Mouse (Mus musculus): Measurements from ENCODE around the gene Six5.
"Not testable (repeated sequence)": the region's sequence is repeated elsewhere in the genome, so short reads cannot be mapped to it uniquely, and the experiment has no call there.

Gene Six5

DNA sequence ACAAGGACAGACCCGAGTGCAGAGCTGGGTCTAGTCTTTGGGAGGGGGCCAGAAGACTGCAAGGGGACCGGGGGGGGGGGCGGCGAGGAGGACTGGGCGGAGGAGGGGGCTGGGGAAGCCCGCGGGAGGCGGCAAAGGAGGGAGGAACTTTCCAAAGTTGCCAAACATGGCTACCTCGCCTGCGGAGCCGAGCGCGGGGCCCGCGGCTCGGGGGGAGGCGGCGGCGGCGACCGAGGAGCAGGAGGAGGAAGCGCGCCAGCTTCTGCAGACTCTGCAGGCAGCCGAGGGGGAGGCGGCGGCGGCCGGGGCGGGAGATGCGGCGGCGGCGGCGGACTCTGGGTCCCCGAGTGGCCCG lies at the start of gene Six5:
Gene Six5, plus strand, starts transcription at position 124 of the 355 bp plus-strand sequence.
- DNase-seq (ENCODE audit: low read depth in 1 of 2, low spot score in 2 of 2) = no peak

DNA sequence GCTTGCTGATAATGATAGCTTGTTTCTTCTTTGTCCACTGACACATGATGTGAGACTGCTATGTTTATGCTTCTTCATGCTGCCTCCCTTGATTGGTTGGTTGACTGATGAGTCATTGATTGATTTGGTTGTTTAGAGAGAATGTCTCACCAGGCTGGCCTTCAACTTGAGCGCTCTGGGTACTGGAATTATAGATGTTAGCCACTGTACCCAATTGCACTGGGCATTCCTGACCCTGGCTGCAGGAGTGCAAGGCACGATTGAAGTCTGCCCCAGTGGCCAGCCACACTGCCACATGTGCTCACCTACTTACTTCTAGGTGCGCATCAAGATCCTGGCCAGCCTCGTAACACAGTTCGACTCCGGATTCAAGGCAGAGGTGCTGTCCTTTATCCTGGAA lies 49.8 kb upstream of the Six5 start:
- no peak for DNase-seq (ENCODE audit: low read depth in 1 of 2, low spot score in 2 of 2)

DNA sequence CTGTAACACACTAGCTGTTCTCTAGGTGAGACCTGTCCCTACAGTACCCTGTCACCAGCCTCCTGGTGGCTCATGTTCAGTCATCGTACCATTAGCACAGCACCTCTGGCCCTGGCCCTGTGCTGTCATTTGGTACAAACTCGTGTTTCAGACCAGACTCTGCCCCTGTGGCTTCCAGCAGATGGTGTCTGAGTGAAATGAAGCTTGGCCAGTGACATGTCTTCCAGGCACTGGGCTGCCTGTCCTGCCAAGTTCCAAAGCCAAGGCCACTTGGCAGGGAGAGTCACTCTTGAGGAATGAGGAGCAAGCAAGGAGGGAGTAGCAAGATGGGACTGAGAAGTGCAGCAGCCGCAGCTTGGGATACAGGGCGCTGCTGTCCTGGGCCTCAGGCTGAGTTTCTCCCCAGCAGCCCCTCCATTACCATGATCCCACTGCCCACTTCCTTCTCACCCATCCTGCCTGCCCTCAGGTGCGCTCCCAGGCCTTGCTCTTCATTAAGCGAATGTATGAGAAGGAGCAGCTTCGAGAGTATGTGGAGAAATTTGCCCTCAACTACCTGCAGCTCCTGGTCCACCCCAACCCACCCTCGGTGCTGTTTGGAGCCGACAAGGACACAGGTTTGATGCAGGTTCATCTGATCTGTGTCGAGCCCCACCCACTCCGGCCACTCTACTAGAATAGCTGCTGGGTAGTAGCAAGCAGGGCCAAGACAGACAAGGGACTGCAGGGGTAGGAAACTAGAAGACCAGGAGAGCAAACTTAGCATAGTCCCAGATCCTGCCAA lies 47.9 kb upstream of the Six5 start:
- no peak for DNase-seq (ENCODE audit: low read depth in 1 of 2, low spot score in 2 of 2)

DNA sequence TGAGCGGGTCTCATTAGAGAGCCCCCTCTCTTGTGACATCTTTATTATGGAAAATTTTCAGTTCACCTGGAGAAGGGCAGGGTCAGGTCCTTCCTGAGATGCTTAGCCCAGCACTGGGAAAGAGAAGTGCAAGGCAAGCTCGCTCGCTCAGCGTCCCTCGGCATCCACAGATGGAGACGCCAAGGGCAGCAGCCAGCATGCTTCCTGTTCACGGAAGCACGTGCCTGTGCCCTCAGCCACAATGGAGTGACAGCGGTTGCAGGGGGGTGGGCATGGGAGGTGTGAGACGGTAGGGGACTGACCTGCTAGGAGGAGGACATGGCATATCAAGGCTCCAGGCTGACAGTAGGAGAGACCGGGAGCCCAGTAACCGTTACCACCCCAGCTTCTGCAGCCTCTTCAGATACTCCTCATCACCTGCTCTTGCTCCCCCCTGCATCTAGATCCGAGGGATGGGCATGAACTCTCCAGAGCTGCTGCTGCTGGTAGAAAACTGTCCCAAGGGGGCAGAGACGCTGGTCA lies 46.3 kb upstream of the Six5 start:
- DNase-seq (ENCODE audit: low read depth in 1 of 2, low spot score in 2 of 2) = no peak

DNA sequence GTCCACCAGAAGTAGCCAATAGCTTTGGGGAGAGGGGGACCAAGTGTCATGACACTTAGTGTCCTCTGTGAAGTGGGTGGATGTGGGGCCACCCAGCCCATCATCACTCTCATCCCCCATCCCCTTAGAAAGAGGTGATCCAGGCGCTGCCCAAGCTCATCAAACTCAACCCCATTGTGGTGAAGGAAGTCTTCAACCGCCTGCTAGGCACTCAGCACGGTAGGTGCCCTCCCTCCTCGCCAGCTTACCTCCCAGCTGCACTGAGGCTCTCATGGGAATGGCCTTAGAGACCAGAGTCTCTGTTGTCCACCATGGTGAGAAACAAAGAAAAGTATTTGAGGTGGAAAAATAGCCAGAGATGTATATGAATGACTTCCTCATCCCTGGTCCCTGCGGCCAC lies 45.1 kb upstream of the Six5 start:
- no peak for DNase-seq (ENCODE audit: low read depth in 1 of 2, low spot score in 2 of 2)

DNA sequence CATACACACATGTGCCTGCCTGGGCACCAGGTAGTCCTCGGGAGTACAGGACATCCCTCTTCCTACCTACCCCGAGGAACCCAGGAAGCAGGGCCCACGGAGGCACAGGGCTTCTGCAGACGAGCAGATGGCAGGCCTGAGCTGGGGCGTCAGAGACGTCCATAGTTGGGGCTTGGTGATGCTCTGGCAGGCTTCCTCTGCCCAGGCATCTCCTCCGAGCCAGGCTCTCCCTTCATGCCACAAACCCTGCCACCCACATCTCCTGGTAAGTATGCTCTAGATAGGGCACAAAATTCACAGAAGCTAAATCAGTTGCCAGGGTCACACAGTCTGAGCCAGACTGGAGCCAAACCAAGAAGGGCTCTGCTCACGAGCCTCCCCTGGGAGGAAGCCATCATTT lies 44.2 kb upstream of the Six5 start:
- no peak for DNase-seq (ENCODE audit: low read depth in 1 of 2, low spot score in 2 of 2)

DNA sequence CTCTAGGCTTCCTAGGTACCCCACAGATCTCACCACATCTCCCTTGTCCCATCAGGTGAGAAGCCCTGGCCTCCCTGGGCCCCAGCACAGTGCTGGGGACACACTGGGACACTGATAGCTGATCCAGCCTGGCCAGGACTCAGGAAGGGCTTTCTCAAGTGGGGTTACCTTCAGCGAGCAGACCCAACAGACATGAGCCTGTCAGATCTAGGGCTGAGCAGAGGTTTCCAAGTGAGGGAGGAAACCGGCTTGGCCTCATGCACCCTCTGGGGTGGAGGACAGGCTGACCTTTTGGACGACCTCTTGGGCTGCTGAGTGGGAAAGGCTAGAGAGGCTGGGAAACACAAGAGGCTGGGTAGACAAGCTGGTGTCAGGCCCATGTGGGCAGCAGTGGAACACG lies 43.2 kb upstream of the Six5 start:
- DNase-seq (ENCODE audit: low read depth in 1 of 2, low spot score in 2 of 2) = no peak

DNA sequence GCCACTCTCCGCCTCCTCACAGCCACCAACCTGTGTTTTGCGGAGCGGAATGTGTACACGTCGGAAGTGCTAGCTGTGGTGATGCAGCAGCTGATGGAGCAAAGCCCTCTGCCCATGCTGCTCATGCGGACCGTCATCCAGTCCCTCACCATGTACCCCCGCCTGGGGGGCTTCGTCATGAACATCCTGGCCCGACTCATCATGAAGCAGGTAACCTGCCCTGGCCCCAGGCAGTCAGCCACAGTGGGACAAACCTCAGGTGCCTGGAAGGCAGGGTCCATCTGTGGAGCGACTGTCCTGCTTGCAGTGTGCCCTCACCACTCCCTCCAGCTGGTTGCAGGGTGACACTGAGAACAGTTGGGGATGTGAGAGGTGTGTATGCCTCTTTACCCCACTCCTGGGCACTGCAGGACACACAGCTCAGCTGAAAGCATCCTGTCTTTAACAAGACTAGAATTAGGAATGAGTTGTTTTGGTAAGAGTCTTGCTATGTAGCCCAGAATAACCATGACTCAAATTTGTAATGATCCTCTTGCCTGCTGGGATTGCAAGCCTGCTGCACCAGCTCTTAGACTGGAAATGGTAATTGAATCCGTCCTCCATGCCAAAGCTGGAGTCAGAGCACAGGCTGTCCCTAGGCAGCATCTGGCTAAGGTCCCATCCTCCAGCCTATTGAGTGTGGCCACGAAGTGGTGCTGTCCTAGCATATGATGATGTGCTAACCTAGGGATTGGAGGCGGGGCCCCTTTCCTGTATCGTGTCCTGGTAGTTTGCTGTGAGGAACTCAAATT lies 41.9 kb upstream of the Six5 start:
- DNase-seq (ENCODE audit: low read depth in 1 of 2, low spot score in 2 of 2) = no peak

DNA sequence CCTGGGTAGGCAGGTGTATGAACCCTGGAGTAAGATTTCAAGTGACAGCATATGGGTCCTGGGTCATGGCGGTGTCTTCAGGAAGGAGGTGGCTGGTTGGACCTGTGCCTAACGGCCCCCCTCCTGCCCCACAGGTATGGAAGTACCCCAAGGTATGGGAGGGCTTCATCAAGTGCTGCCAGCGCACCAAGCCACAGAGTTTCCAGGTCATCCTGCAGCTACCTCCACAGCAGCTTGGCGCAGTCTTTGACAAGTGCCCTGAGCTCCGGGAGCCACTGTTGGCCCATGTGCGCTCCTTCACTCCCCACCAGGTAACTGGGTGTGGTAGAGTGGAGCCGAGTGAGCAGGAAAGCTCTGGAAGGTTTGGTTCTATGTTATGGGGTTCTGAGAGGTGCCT lies 41.3 kb upstream of the Six5 start:
- no peak for DNase-seq (ENCODE audit: low read depth in 1 of 2, low spot score in 2 of 2)

DNA sequence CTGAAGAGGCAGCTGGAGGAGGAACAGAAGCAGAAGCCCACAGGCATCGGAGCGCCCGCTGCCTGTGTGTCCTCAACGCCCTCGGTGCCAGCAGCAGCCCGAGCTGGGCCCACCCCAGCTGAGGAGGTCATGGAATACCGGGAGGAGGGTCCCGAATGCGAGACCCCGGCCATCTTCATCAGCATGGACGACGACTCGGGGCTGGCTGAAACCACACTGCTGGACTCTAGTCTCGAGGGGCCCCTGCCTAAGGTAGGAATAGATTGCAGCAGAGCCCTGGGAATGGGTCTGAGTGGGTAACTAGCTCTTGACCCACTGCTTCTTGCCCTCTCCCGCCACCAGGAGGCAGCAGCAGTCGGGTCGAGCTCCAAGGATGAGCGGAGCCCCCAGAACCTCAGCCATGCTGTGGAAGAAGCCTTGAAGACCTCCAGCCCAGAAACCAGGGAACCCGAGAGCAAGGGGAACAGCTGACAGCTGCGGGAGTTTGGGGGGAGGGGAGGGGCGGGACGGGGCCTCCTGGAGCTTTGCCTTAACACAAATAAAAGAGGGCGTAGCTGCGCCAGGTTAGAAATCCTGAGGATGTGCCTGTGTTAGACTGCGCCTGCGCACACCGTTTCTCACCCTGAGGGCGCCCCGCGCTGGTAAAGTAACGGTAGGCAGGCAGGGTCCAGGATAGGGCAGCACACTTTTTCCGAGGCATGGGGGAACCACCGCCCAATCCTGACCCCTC lies 40.2 kb upstream of the Six5 start, which contains the start of gene Rsph6a:
Gene Rsph6a, plus strand, starts transcription at position 644 of the 730 bp plus-strand sequence.
- no peak for DNase-seq (ENCODE audit: low read depth in 1 of 2, low spot score in 2 of 2)

DNA sequence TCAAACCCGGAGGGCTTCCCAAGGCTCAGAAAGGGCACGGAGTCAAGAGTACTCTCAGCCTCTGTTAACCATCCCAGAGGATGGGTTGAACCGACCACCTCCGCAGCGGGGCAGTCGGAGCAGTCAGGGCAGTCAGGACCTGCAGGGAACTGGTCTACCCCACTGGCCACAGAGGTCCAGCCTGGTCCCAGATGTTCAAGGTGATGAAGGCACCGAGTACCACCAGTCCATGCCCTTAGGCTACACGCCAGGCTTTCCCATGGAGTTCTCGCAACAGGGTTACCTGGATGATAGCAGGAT lies 39.7 kb upstream of the Six5 start:
- DNase-seq (ENCODE audit: low read depth in 1 of 2, low spot score in 2 of 2) = no peak

DNA sequence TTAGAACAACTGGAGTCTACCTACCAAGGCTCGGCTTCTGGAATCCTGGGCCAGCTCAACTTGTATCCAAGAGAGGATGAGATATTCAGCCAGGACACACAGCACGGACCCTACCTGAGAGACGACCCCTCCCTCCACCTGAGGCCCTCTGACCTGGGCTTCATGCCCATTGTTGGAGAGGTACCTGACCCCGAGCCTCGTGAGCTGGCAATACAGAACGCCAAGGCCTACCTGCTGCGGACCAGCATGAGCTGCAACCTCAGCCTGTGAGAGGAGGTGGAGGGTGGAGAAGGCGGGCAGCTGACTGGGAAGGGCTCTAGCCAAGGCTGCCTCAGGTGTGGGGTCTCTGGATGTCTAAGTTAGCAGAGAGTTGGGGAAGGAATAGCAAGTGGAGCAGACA lies 39.3 kb upstream of the Six5 start:
- no peak for DNase-seq (ENCODE audit: low read depth in 1 of 2, low spot score in 2 of 2)

DNA sequence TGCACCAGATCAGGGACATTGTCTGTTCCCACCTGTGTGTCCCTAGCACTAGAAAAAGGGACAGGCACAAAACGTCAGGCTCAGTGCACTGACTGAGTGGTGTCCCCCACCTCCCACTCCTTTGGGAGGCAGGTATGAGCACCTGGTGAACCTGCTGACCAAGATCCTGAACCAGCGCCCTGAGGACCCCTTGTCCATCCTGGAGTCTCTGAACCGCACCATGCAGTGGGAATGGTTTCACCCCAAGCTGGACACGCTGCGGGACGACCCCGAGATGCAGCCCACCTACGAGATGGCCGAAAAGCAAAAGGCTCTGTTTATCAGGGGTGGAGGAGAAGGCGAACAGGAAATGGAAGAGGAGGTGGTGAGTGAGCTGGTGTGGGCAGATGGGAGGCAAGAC lies 37.0 kb upstream of the Six5 start:
- no peak for DNase-seq (ENCODE audit: low read depth in 1 of 2, low spot score in 2 of 2)

DNA sequence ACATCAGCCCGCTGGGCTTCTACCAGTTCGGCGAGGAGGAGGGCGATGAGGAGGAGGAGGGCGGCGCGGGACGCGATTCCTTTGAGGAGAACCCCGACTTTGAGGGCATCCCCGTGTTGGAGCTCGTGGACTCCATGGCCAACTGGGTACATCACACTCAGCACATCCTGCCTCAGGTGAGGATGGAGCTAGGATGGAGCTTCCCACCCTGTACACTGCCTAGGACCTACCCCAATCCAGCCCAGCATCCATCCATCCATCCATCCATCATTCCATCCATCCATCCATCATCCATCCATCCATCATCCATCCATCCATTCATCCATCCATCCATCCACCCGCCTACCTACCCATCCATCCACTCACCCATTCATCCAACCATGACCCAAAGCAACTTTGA lies 28.5 kb upstream of the Six5 start:
- DNase-seq (ENCODE audit: low read depth in 1 of 2, low spot score in 2 of 2) = no peak

DNA sequence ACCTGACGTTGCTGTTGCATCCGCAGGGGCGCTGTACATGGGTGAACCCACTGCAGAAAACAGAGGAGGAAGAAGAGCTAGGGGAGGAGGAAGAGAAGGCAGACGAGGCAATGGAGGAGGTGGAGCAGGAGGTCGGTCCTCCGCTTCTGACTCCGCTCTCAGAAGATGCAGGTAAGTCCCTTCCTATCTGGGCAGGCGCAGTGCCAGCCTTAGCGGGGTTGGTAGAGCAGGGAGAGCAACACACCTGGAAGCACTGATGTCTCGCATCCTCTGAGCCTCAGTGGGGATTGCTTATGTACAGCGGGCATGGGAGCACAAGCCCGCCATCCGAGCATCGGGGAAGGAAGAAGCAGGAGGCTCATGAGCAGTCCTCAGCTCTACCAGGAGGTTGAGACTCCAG lies 27.3 kb upstream of the Six5 start:
- DNase-seq (ENCODE audit: low read depth in 1 of 2, low spot score in 2 of 2) = no peak

DNA sequence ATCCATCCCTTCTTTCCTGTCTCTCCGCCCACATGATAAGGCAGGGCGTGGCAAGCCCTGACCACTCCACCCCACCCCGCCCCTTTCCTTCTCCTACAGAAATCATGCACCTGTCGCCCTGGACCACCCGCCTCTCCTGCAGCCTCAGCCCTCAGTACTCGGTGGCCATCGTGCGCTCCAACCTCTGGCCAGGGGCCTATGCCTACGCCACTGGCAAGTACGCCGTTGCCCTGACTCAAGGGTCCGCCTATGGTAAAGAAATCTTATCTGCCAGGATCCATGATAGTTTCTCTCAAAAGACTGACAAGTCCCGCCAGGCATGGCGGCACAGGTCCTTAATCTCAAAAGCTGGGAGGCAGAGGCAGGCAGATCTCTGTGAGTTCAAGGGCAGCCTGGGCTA lies 26.5 kb upstream of the Six5 start:
- no peak for DNase-seq (ENCODE audit: low read depth in 1 of 2, low spot score in 2 of 2)

DNA sequence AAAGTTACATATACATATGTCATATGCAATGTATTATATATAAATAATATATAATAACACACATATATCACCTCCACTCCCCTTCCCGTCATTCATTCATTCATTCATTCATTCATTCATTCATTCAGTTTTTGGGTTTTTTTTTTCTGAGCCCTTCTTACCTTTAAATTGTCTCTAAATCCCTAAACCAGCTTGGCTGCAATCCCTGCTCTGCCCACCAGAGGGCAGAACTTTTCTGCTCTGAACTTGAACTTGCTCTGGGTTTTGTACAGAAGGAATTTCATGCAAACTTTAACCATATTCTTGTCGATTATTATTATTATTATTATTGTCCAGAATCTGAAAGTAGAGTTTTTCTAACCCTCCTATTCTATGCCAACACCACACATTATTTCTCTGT lies 25.7 kb upstream of the Six5 start:
- DNase-seq (ENCODE audit: low read depth in 1 of 2, low spot score in 2 of 2) = peak in 1 of 2 experiments; percentile 67

DNA sequence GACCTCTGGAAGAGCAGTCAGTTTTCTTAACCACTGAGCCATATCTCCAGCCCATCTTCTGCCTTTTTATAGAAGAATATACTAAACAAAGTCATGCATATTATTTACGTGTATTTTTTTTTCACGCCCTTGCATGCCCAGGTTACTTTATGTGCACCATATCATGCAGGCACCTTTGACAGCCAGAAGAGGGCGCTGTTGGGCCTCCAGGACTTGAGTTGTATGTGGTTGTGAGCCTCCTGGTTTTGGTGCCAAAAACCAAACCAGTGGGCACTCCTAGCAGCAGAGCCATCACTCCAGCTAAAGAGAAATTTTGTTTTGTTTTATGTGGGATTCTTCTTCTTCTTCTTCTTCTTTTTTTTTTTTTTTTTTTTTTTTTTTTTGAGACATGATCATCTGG lies 24.9 kb upstream of the Six5 start:
- no peak for DNase-seq (ENCODE audit: low read depth in 1 of 2, low spot score in 2 of 2)

DNA sequence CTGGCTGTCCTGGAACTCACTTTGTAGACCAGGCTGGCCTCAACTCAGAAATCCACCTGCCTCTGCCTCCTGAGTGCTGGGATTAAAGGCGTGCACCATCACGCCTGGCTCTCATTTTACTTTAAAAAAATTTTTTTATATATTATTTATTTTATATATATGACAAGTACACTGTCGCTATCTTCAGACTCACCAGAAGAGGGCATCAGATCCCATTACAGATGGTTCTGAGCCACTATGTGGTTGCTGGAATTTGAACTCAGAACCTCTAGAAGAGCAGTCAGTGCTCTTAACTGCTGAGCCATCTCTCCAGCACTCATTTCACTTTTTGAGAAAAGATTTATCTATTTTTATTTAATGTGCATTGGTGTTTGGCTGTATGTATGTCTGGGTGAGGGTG lies 23.4 kb upstream of the Six5 start:
- DNase-seq (ENCODE audit: low read depth in 1 of 2, low spot score in 2 of 2) = not testable (repeated sequence)

DNA sequence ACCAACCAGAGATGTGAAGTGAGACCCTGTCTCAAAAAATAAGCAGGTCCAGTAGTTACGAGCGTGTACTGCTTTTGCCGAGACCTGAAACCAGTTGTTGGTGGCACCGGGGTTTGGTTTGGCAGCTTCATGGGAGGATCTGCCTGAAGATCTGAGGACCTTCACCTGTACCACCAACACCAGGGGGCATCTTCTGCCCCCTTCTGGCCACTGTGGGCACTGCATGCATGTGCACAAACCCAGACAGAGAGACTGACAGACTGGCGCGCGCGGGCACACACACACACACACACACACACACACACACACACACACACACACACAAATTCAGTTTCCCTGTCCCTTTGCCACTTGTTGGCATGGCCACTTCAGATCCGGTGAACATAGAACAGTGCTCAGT lies 20.9 kb upstream of the Six5 start:
- DNase-seq (ENCODE audit: low read depth in 1 of 2, low spot score in 2 of 2) = no peak

DNA sequence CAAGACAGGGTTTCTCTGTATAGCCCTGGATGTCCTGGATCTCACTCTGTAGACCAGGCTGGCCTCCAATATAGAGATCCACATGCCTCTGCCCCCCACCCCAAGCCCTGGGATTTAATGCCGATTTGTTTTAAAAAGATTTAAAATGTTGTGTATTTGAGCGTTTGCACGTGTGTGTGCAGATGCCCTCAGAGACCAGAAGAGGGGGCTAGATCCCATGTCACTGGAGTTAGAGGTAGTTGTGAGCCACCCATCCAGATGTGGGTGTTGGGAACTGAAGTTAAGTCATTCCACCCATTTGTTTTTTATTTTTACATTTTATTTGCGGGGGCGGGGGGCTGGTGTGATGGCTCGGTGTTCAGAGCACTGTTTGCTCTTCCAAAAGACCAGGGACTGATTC lies 19.9 kb upstream of the Six5 start:
- no peak for DNase-seq (ENCODE audit: low read depth in 1 of 2, low spot score in 2 of 2)

DNA sequence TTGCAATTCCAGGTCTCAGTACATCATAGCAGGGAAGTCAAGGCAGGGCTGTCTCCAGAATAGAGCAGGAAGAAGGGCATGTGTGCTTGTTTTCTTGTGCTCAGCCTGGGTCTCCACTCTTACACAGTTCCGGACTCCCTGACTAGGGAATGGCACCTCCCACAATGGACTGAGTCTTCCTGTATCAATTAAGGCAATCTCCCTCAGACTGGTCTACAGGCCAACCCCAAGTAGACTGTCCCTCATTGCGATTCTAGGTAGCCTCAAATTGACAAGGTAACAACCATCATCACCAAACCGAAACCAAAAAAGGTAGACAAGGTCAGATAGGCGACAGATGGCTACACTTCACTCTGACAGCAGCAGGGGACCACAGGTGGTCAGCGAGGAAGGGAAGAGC lies 19.2 kb upstream of the Six5 start:
- DNase-seq (ENCODE audit: low read depth in 1 of 2, low spot score in 2 of 2) = no peak

Data from monocyte, adult 2 months (primary cell).